Mouse (Mus musculus) hindlimb bud, embryonic 11.5 days (tissue): ENCODE data around the gene Ptchd4.

Experiments used
- DNase-seq: peaks from one replicate; pipeline ENCODE4 v3.0.0-alpha.2; 2012; ENCODE audit warnings: low read depth, low spot score; ENCODE audit errors: extremely low spot score

The Ptchd4 gene

DNA sequence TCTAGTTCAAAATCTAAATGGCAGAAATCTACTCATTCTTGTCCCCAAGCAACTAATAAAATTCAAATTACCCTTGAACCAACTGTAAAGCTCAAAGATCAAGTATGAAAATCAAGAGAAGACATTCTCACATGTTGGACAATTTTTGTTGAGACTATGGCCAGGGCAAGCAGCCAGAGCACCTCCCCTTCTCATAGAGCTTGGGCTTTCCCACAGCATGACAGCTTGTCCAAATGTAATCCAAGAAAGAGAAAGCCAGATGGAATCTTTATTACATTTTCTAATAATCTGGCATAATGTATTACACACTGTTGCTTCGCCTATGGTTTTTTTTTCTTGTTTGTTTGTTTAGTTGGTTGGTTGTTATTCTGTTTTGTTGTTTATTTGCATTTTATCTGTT lies 102.7 kb downstream of the Ptchd4 start:
- no peak for DNase-seq

DNA sequence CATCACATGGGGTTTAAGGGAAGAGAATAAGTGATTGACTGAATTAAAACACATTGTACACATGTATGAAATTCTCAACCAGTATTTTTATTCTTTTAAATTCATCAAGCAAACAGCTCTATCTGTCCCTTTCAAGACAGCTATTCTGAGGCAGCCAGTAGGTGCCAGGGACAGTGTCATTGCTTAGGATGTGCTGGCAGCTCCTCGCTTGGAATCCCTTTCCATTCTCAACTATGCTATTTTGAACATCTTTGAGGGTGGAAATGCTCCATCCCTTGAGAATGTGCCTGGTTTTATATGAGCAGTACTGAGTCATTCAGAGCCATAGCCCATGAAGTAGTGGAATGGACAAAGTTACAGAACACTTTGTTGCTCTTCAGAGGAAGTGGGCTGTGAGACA lies 112.2 kb downstream of the Ptchd4 start:
- DNase-seq, result no peak

DNA sequence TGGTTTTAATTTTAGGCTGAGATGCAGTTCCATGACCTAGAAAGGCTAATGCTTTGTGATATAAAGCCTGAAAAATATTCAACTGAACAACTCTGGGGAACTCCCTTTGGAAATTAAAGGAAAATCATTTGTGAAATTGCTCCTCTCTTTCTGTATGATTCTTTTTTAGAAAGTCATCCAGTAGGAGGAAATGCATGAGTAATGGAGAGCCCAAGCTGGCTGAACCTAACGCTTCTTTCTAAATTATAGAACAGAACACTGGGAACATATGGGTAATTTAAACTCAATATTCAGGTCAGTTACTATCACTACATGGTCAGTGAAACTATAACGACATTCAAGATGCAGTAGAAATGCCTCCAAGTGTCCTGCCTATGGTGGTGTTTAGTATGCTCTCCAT lies 114.6 kb downstream of the Ptchd4 start:
- no peak for DNase-seq

DNA sequence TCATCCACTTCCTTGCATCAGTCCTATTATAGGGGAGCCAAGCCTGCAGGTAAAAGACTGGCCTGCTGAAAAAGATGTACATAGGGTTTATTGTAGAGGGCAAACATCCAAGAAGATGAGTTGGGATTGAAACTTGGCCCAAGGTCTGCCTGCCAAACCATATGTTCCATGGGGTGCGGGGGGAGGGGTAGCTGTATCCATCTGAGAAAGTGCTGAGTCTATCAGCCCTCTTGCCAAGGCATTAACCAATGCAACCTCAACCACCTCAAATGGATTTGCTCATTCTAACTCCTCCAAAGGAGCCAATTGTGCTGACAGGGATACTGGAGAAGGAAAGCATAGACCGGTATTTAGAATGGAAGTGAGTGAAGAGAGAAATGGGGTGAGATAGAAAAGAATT lies 136.5 kb downstream of the Ptchd4 start:
- DNase-seq, result no peak

DNA sequence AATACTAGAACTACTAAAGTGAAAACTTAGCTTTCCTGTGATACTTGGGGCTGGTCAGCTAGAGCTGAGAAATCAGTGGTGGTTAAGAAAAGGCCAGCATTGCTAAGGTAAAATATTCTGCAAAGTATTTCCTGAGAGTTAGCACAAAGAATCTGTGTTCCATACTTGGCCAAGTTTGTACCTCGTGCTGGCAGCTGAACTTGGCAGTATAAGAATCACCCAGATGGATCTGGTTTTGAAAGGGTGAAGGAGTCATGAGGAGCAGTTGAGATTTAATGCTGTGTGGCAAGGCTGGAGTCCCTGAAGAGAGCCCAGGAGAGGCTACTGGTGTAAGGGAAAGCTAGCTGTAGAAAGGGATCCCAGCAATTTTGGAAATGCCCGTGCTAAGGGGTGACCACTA lies 140.7 kb downstream of the Ptchd4 start:
- DNase-seq, result no peak

DNA sequence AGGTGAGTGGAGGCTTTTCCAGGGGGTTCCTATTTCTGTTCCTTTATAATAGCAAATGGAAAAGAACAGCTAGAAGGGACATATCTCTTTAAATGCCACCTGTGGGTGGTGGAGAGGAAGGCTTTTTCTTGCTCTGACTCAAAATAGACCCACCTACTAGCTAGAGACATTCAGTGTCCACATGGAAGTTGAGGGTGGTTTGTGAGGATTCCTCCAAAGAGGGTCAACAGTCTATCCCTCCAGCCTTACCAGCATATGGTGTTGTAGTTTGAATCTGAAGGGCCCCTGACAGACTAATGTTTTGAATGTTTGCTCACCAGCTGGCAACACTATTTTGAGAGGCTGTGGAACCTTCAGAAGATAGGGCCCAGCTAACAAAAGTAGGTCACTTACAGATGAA lies 147.0 kb downstream of the Ptchd4 start:
- DNase-seq, result no peak

DNA sequence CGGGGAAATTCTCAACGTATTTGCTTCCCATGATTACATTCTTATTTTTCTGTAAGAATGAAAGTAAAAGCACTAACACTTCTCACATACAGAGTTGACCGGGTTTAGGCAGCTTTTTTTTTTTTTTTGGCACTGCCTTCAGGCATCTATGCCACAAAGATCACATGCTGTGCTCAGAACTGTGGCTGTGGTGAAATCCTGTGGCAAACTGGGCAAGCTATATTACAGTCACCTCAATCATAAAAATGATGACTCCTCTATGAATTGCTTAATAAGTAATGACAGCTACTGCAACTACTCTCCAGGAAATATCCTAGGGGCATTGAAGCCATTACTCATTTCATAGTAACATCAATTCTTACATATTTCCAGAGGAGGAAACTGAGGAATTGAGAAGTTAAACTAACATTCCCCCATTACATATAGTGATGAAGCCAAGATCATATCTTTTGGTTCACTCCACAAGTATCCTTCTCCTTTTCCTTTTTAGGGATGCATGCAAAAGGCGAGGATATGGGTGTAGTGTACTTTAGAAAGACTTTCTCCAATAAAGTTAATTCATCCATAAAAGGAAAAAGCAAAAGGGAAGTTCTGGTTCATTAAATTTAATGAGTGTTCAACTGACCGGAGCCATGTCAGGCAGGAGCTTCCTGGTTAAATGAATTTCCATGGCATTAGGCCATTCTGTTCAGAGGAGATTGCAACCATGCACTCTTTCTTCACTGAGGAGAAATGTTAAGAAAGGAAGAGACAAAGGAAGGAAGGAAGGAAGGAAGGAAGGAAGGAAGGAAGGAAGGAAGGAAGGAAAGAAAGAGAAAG lies 164.6 kb downstream of the Ptchd4 start:
- DNase-seq, result no peak

DNA sequence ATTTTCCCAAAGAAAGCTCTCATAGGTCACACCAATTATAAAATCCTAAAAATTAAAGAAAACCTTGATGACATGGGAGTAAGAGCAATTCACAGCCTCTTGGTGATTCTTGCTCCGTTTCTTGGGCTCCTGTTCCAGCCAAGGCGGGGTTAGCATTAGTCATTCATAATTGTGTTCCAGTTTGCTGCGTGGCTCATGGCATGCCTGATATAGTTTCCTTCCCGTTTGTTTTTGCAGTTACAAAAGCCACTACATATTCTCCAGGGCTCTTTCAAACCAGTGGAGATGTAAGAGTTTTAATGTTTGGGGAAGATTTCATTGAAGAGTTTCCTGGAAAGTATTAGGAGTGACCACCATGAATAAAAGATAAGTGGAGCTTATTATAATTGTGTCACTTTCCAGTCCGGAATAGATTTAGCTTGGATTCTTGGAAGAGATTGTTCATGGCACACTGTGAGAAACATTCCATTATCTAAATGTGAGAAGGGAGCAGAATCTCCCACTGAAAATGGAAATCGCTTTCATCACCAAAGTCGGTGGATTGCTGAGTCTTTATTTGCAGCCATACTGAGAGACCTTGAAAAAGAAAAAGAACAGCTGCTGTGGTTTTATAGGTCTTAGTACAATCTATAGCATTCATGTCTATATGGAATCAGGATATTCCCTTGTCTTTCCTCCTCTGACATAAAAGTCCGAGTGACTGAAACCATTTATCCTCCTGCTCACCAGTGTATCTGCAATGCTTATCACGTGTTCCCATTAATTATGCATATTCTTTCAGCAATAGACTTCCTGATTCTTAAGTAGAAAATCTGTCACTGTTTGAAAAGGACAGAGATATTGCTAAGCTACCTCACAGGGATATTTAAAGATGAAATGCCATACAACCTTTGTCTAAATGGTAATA lies 193.9 kb downstream of the Ptchd4 start:
- no peak for DNase-seq

DNA sequence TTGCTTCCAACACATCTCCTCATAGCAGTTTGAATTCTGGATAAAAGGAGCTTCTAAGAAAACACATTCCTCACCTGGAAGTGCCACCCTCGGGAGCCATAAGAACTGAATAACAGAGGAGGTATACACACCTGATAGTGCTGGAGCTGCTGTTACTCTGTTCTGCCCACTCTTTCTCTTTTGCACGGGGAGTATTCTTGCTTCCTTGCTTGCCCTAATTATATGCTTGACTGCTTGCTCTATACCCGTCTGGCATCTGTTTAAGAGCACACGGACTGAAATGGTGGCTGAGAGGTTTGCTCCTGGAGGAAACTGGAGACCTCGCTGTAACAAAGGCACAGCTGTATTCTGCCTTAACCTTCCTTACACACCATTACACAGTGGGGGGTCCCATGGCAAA lies 214.4 kb downstream of the Ptchd4 start:
- no peak for DNase-seq

DNA sequence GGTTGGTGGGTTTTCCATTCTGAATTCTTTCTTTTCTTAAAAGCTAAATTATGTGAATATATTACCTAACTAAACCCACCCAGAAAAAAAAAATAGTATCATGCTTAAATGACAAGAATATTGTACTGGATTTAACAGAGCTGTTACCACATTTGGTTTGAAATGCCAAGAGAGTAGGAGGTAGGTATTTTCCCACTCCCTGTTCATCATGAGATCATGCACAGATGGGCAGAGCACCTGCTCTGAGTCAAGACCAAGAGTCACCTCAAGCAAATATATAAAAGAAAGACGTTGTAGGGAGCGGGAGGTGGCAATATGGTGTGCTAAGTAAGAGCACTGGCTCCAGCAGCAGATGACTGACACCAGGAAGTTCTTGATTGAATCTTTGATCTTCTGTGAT lies 233.8 kb downstream of the Ptchd4 start:
- no peak for DNase-seq
